22 mouse cellular contexts compared by ENCODE assay signal in the genomic region with DNA sequence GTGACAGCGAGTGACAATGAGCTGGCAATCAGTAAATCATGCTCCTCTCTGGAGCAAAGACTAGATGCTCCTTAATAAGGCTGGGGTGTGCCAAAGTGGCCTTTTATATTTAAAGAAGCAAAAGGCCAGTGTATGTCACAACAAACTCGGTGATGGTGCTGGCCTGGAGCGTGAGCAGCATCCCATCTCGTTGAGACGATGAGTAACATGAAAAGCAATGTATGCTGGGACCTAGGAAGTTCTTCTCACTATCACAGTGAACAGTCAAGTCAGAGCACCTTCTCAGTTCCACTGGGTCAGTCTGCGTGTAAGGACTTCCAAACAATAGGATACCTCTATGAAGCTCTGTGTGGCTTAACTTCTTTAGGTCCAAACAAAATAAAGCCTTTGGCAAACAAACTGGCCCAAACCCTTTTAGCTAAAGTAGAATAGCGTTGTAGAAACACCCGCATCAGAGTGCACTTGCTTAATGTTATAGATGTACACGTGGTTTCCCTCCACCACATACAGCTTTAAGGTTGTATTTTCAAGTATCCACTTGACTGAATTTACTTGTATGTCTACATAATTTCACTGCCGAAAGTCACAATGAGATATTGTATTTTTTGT. TPM values are rescaled to one million over a fixed set of nuclear protein-coding genes. Genes with fewer than 3 reads are reported as not detected.
DNase-seq lines count a peak whose midpoint lies in the region; ATAC-seq lines count a peak whose summit lies in the region.
"Had no signal": no experiment of that assay in that cellular context is flagged by ENCODE, and none has a peak within 500 bp of the region (broad histone marks: within the 10 kb centered on the region; RNA-seq: fewer than 3 reads in every experiment).

No protein-coding gene starts in this region.

- no peak for ATAC-seq in liver, embryonic 11.5 days (replicated peaks; ENCODE audit: low FRiP score)
- ATAC-seq in monocyte, adult 5-6 weeks (replicated peaks; ENCODE audit: insufficient number of reproducible peaks, low FRiP score, low TSS enrichment, poor library complexity, severe bottlenecking), result peak; percentile 13; the same call in 1 of the 2 replicates
- no peak for ATAC-seq in granulocyte monocyte progenitor cell, adult 5-6 weeks (replicated peaks; ENCODE audit: poor library complexity, severe bottlenecking)
- no peak for ATAC-seq in midbrain, embryonic 15.5 days (replicated peaks)
- ATAC-seq: forebrain, embryonic 16.5 days; intestine, embryonic 16.5 days had no signal

- H3K4me3 ChIP-seq in liver, embryonic 11.5 days (ENCODE audit: low read depth, low read length), result no peak overlapping the region
- no peak overlapping the region for H3K4me3 ChIP-seq in midbrain, embryonic 15.5 days
- H3K4me3 ChIP-seq: embryonic facial prominence, embryonic 15.5 days; kidney, embryonic 15.5 days; neural tube, embryonic 12.5 days had no signal

- no peak overlapping the region for H3K9ac ChIP-seq in liver, embryonic 11.5 days (ENCODE audit: low read depth, low read length)
- no peak overlapping the region for H3K9ac ChIP-seq in midbrain, embryonic 15.5 days
- H3K9ac ChIP-seq: embryonic facial prominence, embryonic 15.5 days; hindbrain, embryonic 14.5 days; kidney, embryonic 15.5 days; neural tube, embryonic 12.5 days had no signal

- WGBS in liver, embryonic 11.5 days, result 79% methylated on average over 10 of the region's 10 CpGs
- 90% methylated on average over 10 of the region's 10 CpGs for WGBS in midbrain, embryonic 15.5 days

- H3K4me2 ChIP-seq in liver, embryonic 11.5 days, result peak overlapping the region; percentile 16; the same call in 1 of the 2 replicates
- no peak overlapping the region for H3K4me2 ChIP-seq in midbrain, embryonic 15.5 days
- H3K4me2 ChIP-seq: embryonic facial prominence, embryonic 15.5 days; heart, embryonic 11.5 days; hindbrain, embryonic 14.5 days; kidney, embryonic 15.5 days; neural tube, embryonic 12.5 days had no signal

- H3K9me3 ChIP-seq in liver, embryonic 11.5 days (ENCODE audit: control insufficient read depth, low read length), result no peaks in the 10 kb centered on the region
- no peaks in the 10 kb centered on the region for H3K9me3 ChIP-seq in midbrain, embryonic 15.5 days
- H3K9me3 ChIP-seq: embryonic facial prominence, embryonic 15.5 days; kidney, embryonic 15.5 days; megakaryocyte, embryonic 14.5 days; neural tube, embryonic 12.5 days had no signal

- no peaks in the 10 kb centered on the region for H3K27me3 ChIP-seq in liver, embryonic 11.5 days (replicated peaks; ENCODE audit: control insufficient read depth, insufficient read depth, low read length)
- H3K27me3 ChIP-seq in midbrain, embryonic 15.5 days (replicated peaks), result peaks cover 4% of the 10 kb centered on the region
- H3K27me3 ChIP-seq: megakaryocyte, embryonic 14.5 days had no signal

- DNase-seq in liver, embryonic 11.5 days (ENCODE audit: low spot score), result no peak
- no peak for DNase-seq in liver
- peak; percentile 64 for DNase-seq in CD4-positive helper T cell, adult 2 months (ENCODE audit: low read depth, low spot score)
- DNase-seq in induced T-regulatory cell, adult 2 months (ENCODE audit: low read depth), result peak; percentile 73
- no peak for DNase-seq in urinary bladder, postnatal 25 days (ENCODE audit: low spot score)
- DNase-seq: adrenal gland, postnatal 25 days; cerebellum, adult 2 months; cerebellum, postnatal 36 days; heart, postnatal 36 days; lung, adult 18-20 months; lung, postnatal 14 days had no signal

- no peak overlapping the region for H3K27ac ChIP-seq in liver, embryonic 11.5 days (ENCODE audit: low read depth, low read length)
- no peak overlapping the region for H3K27ac ChIP-seq in midbrain, embryonic 15.5 days
- H3K27ac ChIP-seq: embryonic facial prominence, embryonic 15.5 days; hindbrain, embryonic 14.5 days; kidney, embryonic 15.5 days; neural tube, embryonic 12.5 days had no signal

- peaks cover 45% of the 10 kb centered on the region for H3K4me1 ChIP-seq in liver, embryonic 11.5 days (replicated peaks; ENCODE audit: control insufficient read depth, insufficient read depth, low read length)
- no peaks in the 10 kb centered on the region for H3K4me1 ChIP-seq in midbrain, embryonic 15.5 days
- H3K4me1 ChIP-seq: embryonic facial prominence, embryonic 15.5 days; kidney, embryonic 15.5 days; neural tube, embryonic 12.5 days had no signal

- no peaks in the 10 kb centered on the region for H3K36me3 ChIP-seq in liver, embryonic 11.5 days (ENCODE audit: control insufficient read depth, insufficient read depth, low read length)
- no peaks in the 10 kb centered on the region for H3K36me3 ChIP-seq in midbrain, embryonic 15.5 days (replicated peaks)
- H3K36me3 ChIP-seq: embryonic facial prominence, embryonic 15.5 days; kidney, embryonic 15.5 days; neural tube, embryonic 12.5 days had no signal

RNA-seq across cellular contexts. Expression of gene Ikzf1, which starts 7.9 kb away (rescaled TPM):
- polyA plus RNA-seq in liver, embryonic 11.5 days (2014; fragmentation: Nextera tagmentation; extraction: Ambion mirVana), result 105 and 120 TPM in 2 replicates
- total RNA-seq in monocyte, adult 5-6 weeks (2017), result 137 to 339 TPM (median 177 TPM) in 3 replicates
- total RNA-seq in granulocyte monocyte progenitor cell, adult 5-6 weeks (2014; fragmentation: Nextera tagmentation), result 108 and 128 TPM in 2 replicates
- 51.0 and 56.0 TPM in 2 replicates for total RNA-seq in granulocyte monocyte progenitor cell, adult 5-6 weeks (2017)
- polyA plus RNA-seq in midbrain, embryonic 15.5 days (2015; fragmentation: Nextera tagmentation; extraction: Ambion mirVana), result 1.6 and 1.9 TPM in 2 replicates

Comparison
In these comparisons a context has a peak if more than half of its experiments do, and no peak if none do; other contexts are left out.
1. DNase-seq: peak in CD4-positive helper T cell, adult 2 months (single experiment) and induced T-regulatory cell, adult 2 months (single experiment); none in liver, embryonic 11.5 days (single experiment), liver (single experiment) and urinary bladder, postnatal 25 days (single experiment).